Mouse (Mus musculus) kidney, embryonic 14.5 days (tissue): ENCODE results near the gene Tgtp1. TPM values are rescaled to one million over a fixed set of nuclear protein-coding genes. Genes with fewer than 3 reads are reported as not detected.
"Not testable (repeated sequence)": the region's sequence is repeated elsewhere in the genome, so short reads cannot be mapped to it uniquely, and the experiment has no call there.

ENCODE experiments used
- ATAC-seq: fragments of 200-750 bp; cut with Nextera tagmentation; 2 replicates; pipeline ENCODE4 v1.8.0; 2017; ENCODE audit warnings: moderate number of reproducible peaks, mild to moderate bottlenecking, moderate TSS enrichment, moderate library complexity; ENCODE audit not compliant: low FRiP score, low TSS enrichment
- H3K27ac ChIP-seq: fragments of 300-500 bp; sonication (generic); 2 replicates; pipeline ENCODE4 v1.5.1; 2014; ENCODE audit warnings: low read depth, mild to moderate bottlenecking, low read length, moderate library complexity, mixed read lengths
- H3K27me3 ChIP-seq: fragments of 300-500 bp; sonication (generic); 2 replicates; pipeline ENCODE4 v1.6.1; 2014; ENCODE audit warnings: mild to moderate bottlenecking, low read length; ENCODE audit not compliant: control insufficient read depth, insufficient read depth
- H3K36me3 ChIP-seq: fragments of 300-500 bp; sonication (generic); 2 replicates; pipeline ENCODE4 v1.6.1; 2014; ENCODE audit warnings: low read length, mixed read lengths; ENCODE audit not compliant: control insufficient read depth, insufficient read depth
- H3K4me1 ChIP-seq: fragments of 300-500 bp; sonication (generic); 2 replicates; pipeline ENCODE4 v1.6.1; 2014; ENCODE audit warnings: low read length, mixed read lengths; ENCODE audit not compliant: control insufficient read depth, insufficient read depth
- H3K4me2 ChIP-seq: fragments of 300-500 bp; sonication (generic); replicated peaks from 2 replicates; pipeline ENCODE4 v1.6.1; 2014; ENCODE audit warnings: low read depth, mild to moderate bottlenecking, low read length
- H3K4me3 ChIP-seq: fragments of 300-500 bp; sonication (generic); 2 replicates; pipeline ENCODE4 v1.5.1; 2014; ENCODE audit warnings: mild to moderate bottlenecking, low read length
- H3K9ac ChIP-seq: fragments of 300-500 bp; sonication (generic); 2 replicates; pipeline ENCODE4 v1.6.1; 2014; ENCODE audit warnings: low read depth, mild to moderate bottlenecking, low read length, moderate library complexity
- H3K9me3 ChIP-seq: fragments of 300-500 bp; sonication (generic); 2 replicates; pipeline ENCODE4 v1.6.1; 2016; ENCODE audit warnings: low read length; ENCODE audit not compliant: control insufficient read depth
- WGBS: fragments of 180-500 bp; shearing (Covaris S2); extraction: QIAGEN DNeasy Blood & Tissue Kit; methylation state at CpG from one replicate; pipeline ENCODE4 v1.1.7; 2014; 5-methylcytosine and 5-hydroxymethylcytosine counted together
- polyA plus RNA-seq: library from polyadenylated mRNA; unstranded; fragments of >200 nt; fragmentation: Nextera tagmentation; extraction: Ambion mirVana; gene quantifications from 2 replicates; pipeline ENCODE4 v1.2.1, GENCODE M21; 2014

Tgtp1 gene
- polyA plus RNA-seq, 1 experiment from 2014 or later = 0.15 TPM

DNA sequence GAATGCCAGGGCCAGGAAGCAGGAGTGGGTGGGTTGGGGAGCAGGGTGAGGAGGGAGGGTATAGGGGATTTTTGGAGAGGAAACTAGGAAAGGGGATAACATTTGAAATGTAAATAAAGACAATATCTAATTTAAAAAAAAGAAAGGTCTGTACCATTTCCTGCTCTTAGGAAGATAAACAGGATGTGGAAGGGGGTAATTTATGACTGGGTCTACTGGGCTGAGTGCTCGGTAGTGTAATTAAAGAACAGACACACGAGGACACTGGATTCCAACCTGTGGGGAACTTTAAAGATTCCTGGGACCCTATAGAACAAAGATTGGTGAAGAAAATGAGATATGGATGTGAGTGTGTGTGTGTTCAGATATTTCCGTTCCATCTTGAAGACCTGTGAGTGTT, 11.1 kb downstream of the Tgtp1 start:
- H3K27ac ChIP-seq, H3K4me1 ChIP-seq, H3K4me2 ChIP-seq, ATAC-seq, H3K9ac ChIP-seq, H3K27me3 ChIP-seq, H3K9me3 ChIP-seq, H3K36me3 ChIP-seq, H3K4me3 ChIP-seq: not testable (repeated sequence)
- no CpG with 5 or more reads among the region's 3 CpGs for WGBS

GRCm38 (mm10) chr11:48980052-48980451, 13.9 kb downstream of the Tgtp1 start:
- H3K36me3 ChIP-seq, H3K4me1 ChIP-seq, H3K27me3 ChIP-seq, H3K27ac ChIP-seq, H3K4me3 ChIP-seq, H3K9me3 ChIP-seq, H3K9ac ChIP-seq, ATAC-seq, H3K4me2 ChIP-seq: not testable (repeated sequence)
- no CpG with 5 or more reads among the region's 5 CpGs for WGBS

DNA sequence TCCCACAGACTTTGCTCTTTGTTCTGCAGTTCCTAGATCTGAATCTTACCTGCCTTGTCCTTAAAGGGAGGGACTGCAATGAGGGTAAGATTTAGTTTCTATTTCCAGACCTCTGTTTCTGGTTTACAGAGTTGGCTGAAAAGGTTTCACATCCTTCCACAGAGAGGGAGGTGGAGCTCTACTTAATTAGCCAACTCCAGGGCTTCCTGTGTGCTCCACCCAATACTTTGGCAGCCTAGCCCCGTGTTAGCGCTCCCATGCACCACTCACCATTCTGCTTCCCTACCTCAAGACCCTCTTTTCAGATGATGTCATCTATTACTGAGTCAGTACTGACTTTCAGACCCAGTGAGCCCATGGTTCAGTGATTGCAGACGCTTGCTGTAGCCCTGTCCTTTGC, 14.7 kb downstream of the Tgtp1 start, which contains the start of gene 9930111J21Rik1:
9930111J21Rik1 (minus strand) TSS at position 148 of the 400 bp plus-strand sequence.
- ATAC-seq, H3K9ac ChIP-seq, H3K9me3 ChIP-seq, H3K4me1 ChIP-seq, H3K4me3 ChIP-seq, H3K27ac ChIP-seq, H3K36me3 ChIP-seq, H3K4me2 ChIP-seq, H3K27me3 ChIP-seq: not testable (repeated sequence)
- WGBS = no CpG with 5 or more reads among the region's 3 CpGs

DNA sequence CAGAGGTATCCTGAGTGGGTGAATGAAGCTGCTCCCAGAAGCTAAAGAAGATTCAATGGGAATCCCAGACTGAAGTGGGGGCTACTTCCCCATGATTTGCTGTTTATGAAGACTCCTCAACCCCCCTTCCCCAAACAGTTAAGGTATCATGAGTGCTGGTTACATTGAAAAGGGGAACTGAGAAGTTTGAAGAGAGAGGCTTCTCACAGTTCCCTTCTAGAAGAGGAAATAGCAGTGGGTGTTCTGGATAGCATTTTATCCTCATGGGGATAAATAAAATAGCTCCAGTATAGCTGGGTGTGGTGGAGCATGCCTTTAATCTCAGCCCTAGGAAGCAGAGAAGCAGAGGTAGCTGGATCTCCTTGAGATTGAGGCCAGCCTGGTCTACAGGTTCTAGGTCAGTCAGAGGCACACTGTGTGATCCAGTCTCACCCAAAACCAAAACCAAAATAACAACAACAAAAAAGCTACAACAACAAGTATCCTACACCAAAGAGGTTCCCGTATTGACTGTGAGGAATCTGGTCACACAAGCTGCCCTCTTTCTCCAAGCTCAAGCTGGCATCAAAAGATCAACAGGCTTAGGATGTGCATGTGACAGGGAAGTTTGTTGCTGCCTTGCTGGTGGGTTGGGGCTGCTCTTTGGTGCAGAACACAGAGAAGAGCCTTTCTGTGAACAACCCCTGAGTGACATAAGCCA, 15.6 kb downstream of the Tgtp1 start, which contains the start of gene Olfr56:
Olfr56 (plus strand) TSS at position 650 of the 700 bp plus-strand sequence.
- H3K9ac ChIP-seq, H3K9me3 ChIP-seq, H3K4me3 ChIP-seq, H3K27ac ChIP-seq, H3K4me2 ChIP-seq, H3K4me1 ChIP-seq, H3K36me3 ChIP-seq, H3K27me3 ChIP-seq, ATAC-seq: not testable (repeated sequence)
- no CpG with 5 or more reads among the region's 1 CpGs for WGBS

DNA sequence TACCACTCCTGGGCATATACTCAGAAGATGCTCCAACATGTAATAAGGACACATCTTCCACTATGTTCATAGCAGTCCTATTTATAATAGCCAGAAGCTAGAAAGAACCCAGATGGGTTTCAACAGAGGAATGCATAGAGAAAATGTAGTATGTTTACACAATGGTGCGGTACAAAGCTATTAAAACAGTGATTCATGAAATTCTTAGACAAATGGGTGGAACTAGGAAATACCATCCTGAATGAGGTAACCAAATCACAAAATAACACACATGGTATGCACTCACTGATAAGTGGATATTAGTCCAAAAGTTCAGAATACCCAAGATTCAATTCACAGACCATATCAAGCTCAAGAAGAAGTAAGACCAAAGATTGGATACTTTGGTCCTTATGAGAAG, 19.3 kb downstream of the Tgtp1 start:
- H3K4me1 ChIP-seq, H3K27ac ChIP-seq, H3K9me3 ChIP-seq, H3K27me3 ChIP-seq, ATAC-seq, H3K36me3 ChIP-seq, H3K9ac ChIP-seq, H3K4me3 ChIP-seq, H3K4me2 ChIP-seq: not testable (repeated sequence)
- WGBS = no CpG with 5 or more reads among the region's 1 CpGs

GRCm38 (mm10) chr11:48946090-48946489, 47.9 kb downstream of the Tgtp1 start, which contains the start of gene Psme2b:
Gene Psme2b (minus strand): TSS chr11:48946190.
- not testable (repeated sequence) for H3K4me3 ChIP-seq, H3K4me1 ChIP-seq, H3K27ac ChIP-seq, H3K9me3 ChIP-seq, H3K36me3 ChIP-seq, H3K4me2 ChIP-seq, ATAC-seq, H3K9ac ChIP-seq, H3K27me3 ChIP-seq
- WGBS = 98% methylated on average over 6 of the region's 6 CpGs

- not testable (repeated sequence) for H3K4me2 ChIP-seq, H3K9ac ChIP-seq, ATAC-seq
Observed at GRCm38 (mm10) chr11:48939286-48939685, 54.7 kb downstream of the Tgtp1 start.

More at GRCm38 (mm10) chr11:48939286-48939685, 54.7 kb downstream of the Tgtp1 start:
- H3K27ac ChIP-seq, H3K9me3 ChIP-seq, H3K4me1 ChIP-seq, H3K27me3 ChIP-seq, H3K36me3 ChIP-seq, H3K4me3 ChIP-seq: not testable (repeated sequence)

Other genes starting within 250 kb of the Tgtp1 start
- gene Rack1, start 193.8 kb downstream of the Tgtp1 start, polyA plus RNA-seq = 994 and 1,198 TPM in 2 replicates
- 5.8 and 6.1 TPM in 2 replicates for gene Trim41, start 176.8 kb downstream of the Tgtp1 start, polyA plus RNA-seq
- 1.3 and 2.9 TPM in 2 replicates for gene Trim7, start 168.0 kb downstream of the Tgtp1 start, polyA plus RNA-seq
- gene Gm12184, start 167.5 kb downstream of the Tgtp1 start, polyA plus RNA-seq = 5.6 and 7.6 TPM in 2 replicates
- gene Irgm1, start 122.5 kb downstream of the Tgtp1 start, polyA plus RNA-seq = 11.7 and 13.2 TPM in 2 replicates
- gene Gm5431, start 92.0 kb downstream of the Tgtp1 start, polyA plus RNA-seq = 0.15 and 0.23 TPM in 2 replicates
- gene Psme2b, start 48.0 kb downstream of the Tgtp1 start, polyA plus RNA-seq = 1.9 and 2.5 TPM in 2 replicates
- not detected in 2 replicates for gene Olfr56, start 15.3 kb downstream of the Tgtp1 start, polyA plus RNA-seq
- 0.20 and 0.53 TPM in 2 replicates for gene 9930111J21Rik1, start 14.8 kb downstream of the Tgtp1 start, polyA plus RNA-seq
- not detected in 2 replicates for gene Gm12185, start 1.9 kb downstream of the Tgtp1 start, polyA plus RNA-seq
- 0.29 and 0.39 TPM in 2 replicates for gene 9930111J21Rik2, start 57.1 kb upstream of the Tgtp1 start, polyA plus RNA-seq
- 0.20 TPM in 1 of 2 replicates, not detected in the other for gene Tgtp2, start 70.0 kb upstream of the Tgtp1 start, polyA plus RNA-seq
- 1.7 and 2.0 TPM in 2 replicates for gene Ifi47, start 82.4 kb upstream of the Tgtp1 start, polyA plus RNA-seq
- gene Olfr1396, start 120.7 kb upstream of the Tgtp1 start, polyA plus RNA-seq = not detected in 2 replicates
- not detected in 2 replicates for gene Olfr1395, start 148.1 kb upstream of the Tgtp1 start, polyA plus RNA-seq
- gene Olfr1394, start 160.2 kb upstream of the Tgtp1 start, polyA plus RNA-seq = not detected in 2 replicates
- 1.6 and 3.1 TPM in 2 replicates for gene Btnl9, start 193.0 kb upstream of the Tgtp1 start, polyA plus RNA-seq
- 27.6 and 51.1 TPM in 2 replicates for gene Zfp62, start 209.1 kb upstream of the Tgtp1 start, polyA plus RNA-seq